In genomic region chr16:17890342-17890727, GRCm38 (mm10) we compare ENCODE assay signal across 9 mouse cellular contexts. TPM values are rescaled to one million over a fixed set of nuclear protein-coding genes. Genes with fewer than 3 reads are reported as not detected.
A peak's percentile ranks its signal among the peaks of the same experiment; 100 is the strongest.
DNase-seq lines count a peak whose midpoint lies in the region; ATAC-seq and TF ChIP-seq lines count a peak whose summit lies in the region.
"Had no signal": no experiment of that assay in that cellular context is flagged by ENCODE, and none has a peak within 500 bp of the region (broad histone marks: within the 10 kb centered on the region; RNA-seq: fewer than 3 reads in every experiment).

No protein-coding gene starts in this region.

- no peaks in the 10 kb centered on the region for H3K9me3 ChIP-seq in limb, embryonic 15.5 days

- 72% methylated on average over 2 of the region's 2 CpGs for WGBS in thymus, adult 2 months
- WGBS in limb, embryonic 15.5 days = 35% methylated on average over 2 of the region's 2 CpGs

- H3K36me3 ChIP-seq in thymus, adult 2 months (ENCODE audit: control insufficient read depth, insufficient read depth, low read length) = no peaks in the 10 kb centered on the region
- no peaks in the 10 kb centered on the region for H3K36me3 ChIP-seq in limb, embryonic 15.5 days

- no peak for TF ChIP-seq CTCF in thymus, adult 2 months (IDR thresholded peaks at IDR 0.05; ENCODE audit: borderline replicate concordance, control insufficient read depth, extremely low read depth, insufficient read depth, low read length, poor library complexity)

- H3K27me3 ChIP-seq in thymus, adult 2 months (ENCODE audit: control insufficient read depth, insufficient read depth, low read length) = no peaks in the 10 kb centered on the region
- no peaks in the 10 kb centered on the region for H3K27me3 ChIP-seq in limb, embryonic 15.5 days

- peak overlapping the region; percentile 74 for H3K4me2 ChIP-seq in limb, embryonic 15.5 days

- no peak overlapping the region for H3K4me3 ChIP-seq in thymus, adult 2 months (ENCODE audit: control insufficient read depth, insufficient read depth, low read length)
- peak overlapping the region; percentile 96 for H3K4me3 ChIP-seq in limb, embryonic 15.5 days

- no peak overlapping the region for H3K27ac ChIP-seq in thymus, adult 2 months (ENCODE audit: control insufficient read depth, insufficient read depth, low read length)
- H3K27ac ChIP-seq in limb, embryonic 15.5 days = no peak overlapping the region

- ATAC-seq in limb, embryonic 15.5 days (ENCODE audit: insufficient number of reproducible peaks, low FRiP score, low TSS enrichment, low read depth) = no peak
- ATAC-seq in megakaryocyte progenitor cell, adult 5-6 weeks (replicated peaks; ENCODE audit: poor library complexity) = no peak

- H3K9ac ChIP-seq in limb, embryonic 15.5 days = peak overlapping the region; percentile 96

- no peak for TF ChIP-seq POLR2A in thymus, adult 2 months (IDR thresholded peaks at IDR 0.05; ENCODE audit: control insufficient read depth, extremely low read depth, insufficient read depth, low read length, poor library complexity)

- peaks cover 12% of the 10 kb centered on the region for H3K4me1 ChIP-seq in thymus, adult 2 months (replicated peaks; ENCODE audit: control insufficient read depth, insufficient read depth, low read length)
- H3K4me1 ChIP-seq in limb, embryonic 15.5 days = peaks cover 27% of the 10 kb centered on the region

- peak; percentile 54 for DNase-seq in cerebellum, adult 9-11 months
- no peak for DNase-seq in cerebellum, adult 11 months
- DNase-seq in thymus, postnatal 25 days = peak; percentile 4
- no peak for DNase-seq in thymus, adult 2 months
- no peak for DNase-seq in layer of hippocampus, postnatal 25 days (ENCODE audit: extremely low spot score in 1 of 2, low spot score in 1 of 2)
- DNase-seq in kidney, postnatal 4 days = no peak

RNA-seq across cellular contexts. Expression of gene Gm20518, which starts 1.1 kb away (rescaled TPM):
- 4.1 and 4.9 TPM in 2 replicates for polyA plus RNA-seq in thymus, adult 2 months (2012; rRNA removed)
- polyA plus RNA-seq in limb, embryonic 15.5 days (2015; fragmentation: Nextera tagmentation; extraction: Ambion mirVana) = 0.27 and 0.29 TPM in 2 replicates
- 0.05 and 0.20 TPM in 2 replicates for total RNA-seq in megakaryocyte progenitor cell, adult 5-6 weeks (2015)
- total RNA-seq in megakaryocyte progenitor cell, adult 5-6 weeks (2017) = 0.20 TPM in 1 of 2 replicates, not detected in the other
- total RNA-seq in layer of hippocampus, postnatal 25 days (2021) = 1 to 10 TPM; 2.4 to 2.7 TPM

RNA-seq across cellular contexts. Expression of gene Tssk1, which starts 3.7 kb away (rescaled TPM):
- 0.06 and 0.12 TPM in 2 replicates for polyA plus RNA-seq in thymus, adult 2 months (2012; rRNA removed)
- polyA plus RNA-seq in limb, embryonic 15.5 days (2015; fragmentation: Nextera tagmentation; extraction: Ambion mirVana) = not detected in 2 replicates
- not detected in 2 replicates for total RNA-seq in megakaryocyte progenitor cell, adult 5-6 weeks (2015)
- not detected in 2 replicates for total RNA-seq in megakaryocyte progenitor cell, adult 5-6 weeks (2017)
- under 1 TPM in 1 of 2 experiments, not detected in 1; 0.15 TPM for total RNA-seq in layer of hippocampus, postnatal 25 days (2021)
- total RNA-seq: common myeloid progenitor, adult 5-6 weeks had no signal

RNA-seq across cellular contexts. Expression of gene Dgcr2, which starts 8.0 kb away (rescaled TPM):
- 214 and 215 TPM in 2 replicates for polyA plus RNA-seq in thymus, adult 2 months (2012; rRNA removed)
- 88.5 and 88.8 TPM in 2 replicates for polyA plus RNA-seq in limb, embryonic 15.5 days (2015; fragmentation: Nextera tagmentation; extraction: Ambion mirVana)
- 21.6 and 23.8 TPM in 2 replicates for total RNA-seq in megakaryocyte progenitor cell, adult 5-6 weeks (2015)
- total RNA-seq in megakaryocyte progenitor cell, adult 5-6 weeks (2017) = 40.4 and 50.0 TPM in 2 replicates
- total RNA-seq in layer of hippocampus, postnatal 25 days (2021) = 100 to 1,000 TPM; 103 to 114 TPM

RNA-seq across cellular contexts. Expression of gene Tssk2, which starts 8.1 kb away (rescaled TPM):
- polyA plus RNA-seq in thymus, adult 2 months (2012; rRNA removed) = 0.35 TPM in 1 of 2 replicates, not detected in the other
- not detected in 2 replicates for polyA plus RNA-seq in limb, embryonic 15.5 days (2015; fragmentation: Nextera tagmentation; extraction: Ambion mirVana)
- total RNA-seq in megakaryocyte progenitor cell, adult 5-6 weeks (2015) = not detected in 2 replicates
- not detected in 2 replicates for total RNA-seq in megakaryocyte progenitor cell, adult 5-6 weeks (2017)
- total RNA-seq in layer of hippocampus, postnatal 25 days (2021) = not detected
- total RNA-seq: common myeloid progenitor, adult 5-6 weeks had no signal

RNA-seq across cellular contexts. Expression of gene Ess2, which starts 20.8 kb away (rescaled TPM):
- 45.5 and 48.9 TPM in 2 replicates for polyA plus RNA-seq in thymus, adult 2 months (2012; rRNA removed)
- polyA plus RNA-seq in limb, embryonic 15.5 days (2015; fragmentation: Nextera tagmentation; extraction: Ambion mirVana) = 35.8 and 37.3 TPM in 2 replicates
- 8.4 and 12.0 TPM in 2 replicates for total RNA-seq in megakaryocyte progenitor cell, adult 5-6 weeks (2015)
- total RNA-seq in megakaryocyte progenitor cell, adult 5-6 weeks (2017) = 22.5 and 23.8 TPM in 2 replicates
- 10 to 100 TPM; 26.3 to 32.1 TPM for total RNA-seq in layer of hippocampus, postnatal 25 days (2021)

Comparison
In these comparisons a context has a peak if more than half of its experiments do, and no peak if none do; other contexts are left out.
1. DNase-seq: peak in cerebellum, adult 9-11 months (single experiment) and thymus, postnatal 25 days (single experiment); none in cerebellum, adult 11 months (single experiment), thymus, adult 2 months (single experiment), layer of hippocampus, postnatal 25 days (0 of 2) and kidney, postnatal 4 days (0 of 2).